Mouse (Mus musculus): ENCODE data around the gene Tbc1d17. TPM values are rescaled to one million over a fixed set of nuclear protein-coding genes. Genes with fewer than 3 reads are reported as not detected.

Tbc1d17 gene
- total RNA-seq, 4 experiments from 2014 or later: 76.4 to 88.3 (median 82.2) TPM

- no peak for DNase-seq (ENCODE audit: low spot score in 2 of 2)
Observed at GRCm38 (mm10) chr7:44810365-44810764, 38.5 kb downstream of the Tbc1d17 start.

GRCm38 (mm10) chr7:44809466-44809865 lies 39.4 kb downstream of the Tbc1d17 start:
- DNase-seq (ENCODE audit: low spot score in 2 of 2): no peak

GRCm38 (mm10) chr7:44808927-44809326 lies 40.0 kb downstream of the Tbc1d17 start:
- DNase-seq (ENCODE audit: low spot score in 2 of 2): no peak

- no peak for DNase-seq (ENCODE audit: low spot score in 2 of 2)
Observed at GRCm38 (mm10) chr7:44792781-44793180, 56.1 kb downstream of the Tbc1d17 start.

- no peak for DNase-seq (ENCODE audit: low spot score in 2 of 2)
Observed at GRCm38 (mm10) chr7:44790066-44790465, 58.8 kb downstream of the Tbc1d17 start.

- no peak for DNase-seq (ENCODE audit: low spot score in 2 of 2)
Observed at GRCm38 (mm10) chr7:44789531-44789930, 59.3 kb downstream of the Tbc1d17 start.

Small RNA genes within 50 kb of the gene (microRNA-seq; reads per million reads assigned to microRNA genes)
- 0 reads per million in 2 experiments for gene Mir707

Other genes starting within 250 kb of the Tbc1d17 start
- 10 to 100 TPM; 26.2 to 34.1 (median 29.1) TPM for gene Myh14, start 178.2 kb downstream of the Tbc1d17 start, total RNA-seq (2022)
- not detected for gene Izumo2, start 140.3 kb downstream of the Tbc1d17 start, total RNA-seq (2022)
- gene Vrk3, start 100.7 kb downstream of the Tbc1d17 start, total RNA-seq (2022): 10 to 100 TPM; 26.8 to 33.5 (median 30.9) TPM
- under 1 TPM; 0.23 to 0.55 (median 0.42) TPM for gene Zfp473, start 98.0 kb downstream of the Tbc1d17 start, total RNA-seq (2022)
- gene Nup62, start 33.0 kb downstream of the Tbc1d17 start, total RNA-seq (2022): 10 to 100 TPM; 28.7 to 31.4 (median 30.2) TPM
- 1 to 10 TPM; 2.1 to 8.4 (median 5.8) TPM for gene Il4i1, start 32.7 kb downstream of the Tbc1d17 start, total RNA-seq (2022)
- gene Atf5, start 32.4 kb downstream of the Tbc1d17 start, total RNA-seq (2022): 10 to 100 TPM; 23.8 to 26.8 (median 24.2) TPM
- gene Akt1s1, start 88 bp downstream of the Tbc1d17 start, total RNA-seq (2022): 10 to 100 TPM; 53.8 to 68.8 (median 64.7) TPM
- gene Pnkp, start 8.1 kb upstream of the Tbc1d17 start, total RNA-seq (2022): 10 to 100 TPM; 23.9 to 27.0 (median 24.4) TPM
- gene Ptov1, start 20.7 kb upstream of the Tbc1d17 start, total RNA-seq (2022): 100 to 1,000 TPM; 277 to 305 (median 293) TPM
- 10 to 100 TPM; 80.5 to 97.9 (median 88.4) TPM for gene Med25, start 43.6 kb upstream of the Tbc1d17 start, total RNA-seq (2022)
- gene Fuz, start 47.0 kb upstream of the Tbc1d17 start, total RNA-seq (2022): 10 to 100 TPM; 21.8 to 28.6 (median 24.0) TPM
- 100 to 1,000 TPM; 312 to 359 (median 323) TPM for gene Ap2a1, start 80.4 kb upstream of the Tbc1d17 start, total RNA-seq (2022)
- 1 to 10 TPM; 2.0 to 2.5 (median 2.2) TPM for gene Tsks, start 94.1 kb upstream of the Tbc1d17 start, total RNA-seq (2022)
- 100 to 1,000 TPM in 1 of 4 experiments, 10 to 100 TPM in 3; 95.5 to 101 (median 98.3) TPM for gene Cpt1c, start 125.8 kb upstream of the Tbc1d17 start, total RNA-seq (2022)
- 100 to 1,000 TPM; 153 to 178 (median 175) TPM for gene Prmt1, start 137.5 kb upstream of the Tbc1d17 start, total RNA-seq (2022)
- gene Irf3, start 148.6 kb upstream of the Tbc1d17 start, total RNA-seq (2022): 10 to 100 TPM; 23.6 to 42.1 (median 32.8) TPM
- 1 to 10 TPM; 2.3 to 5.1 (median 2.8) TPM for gene Bcl2l12, start 149.6 kb upstream of the Tbc1d17 start, total RNA-seq (2022)
- gene Scaf1, start 167.3 kb upstream of the Tbc1d17 start, total RNA-seq (2022): 100 to 1,000 TPM; 164 to 171 (median 170) TPM
- gene Rras, start 168.9 kb upstream of the Tbc1d17 start, total RNA-seq (2022): 10 to 100 TPM; 13.7 to 18.8 (median 14.7) TPM
- gene Prr12, start 203.8 kb upstream of the Tbc1d17 start, total RNA-seq (2022): 10 to 100 TPM; 68.5 to 73.4 (median 71.5) TPM
- 10 to 100 TPM; 50.2 to 61.0 (median 57.9) TPM for gene Nosip, start 213.3 kb upstream of the Tbc1d17 start, total RNA-seq (2022)
- 10 to 100 TPM in 1 of 4 experiments, 1 to 10 TPM in 3; 6.7 to 11.5 (median 8.2) TPM for gene Prrg2, start 213.6 kb upstream of the Tbc1d17 start, total RNA-seq (2022)
- 1 to 10 TPM; 5.7 to 8.3 (median 5.9) TPM for gene Rcn3, start 243.1 kb upstream of the Tbc1d17 start, total RNA-seq (2022)